Mouse (Mus musculus) embryo, embryonic 11.5 days (tissue): ENCODE results near the gene Ints11.

Source experiments
- DNase-seq: peaks from one replicate; pipeline ENCODE4 v3.0.0-alpha.2; 2012; ENCODE audit warnings: low read depth, low spot score

Gene Ints11

DNA sequence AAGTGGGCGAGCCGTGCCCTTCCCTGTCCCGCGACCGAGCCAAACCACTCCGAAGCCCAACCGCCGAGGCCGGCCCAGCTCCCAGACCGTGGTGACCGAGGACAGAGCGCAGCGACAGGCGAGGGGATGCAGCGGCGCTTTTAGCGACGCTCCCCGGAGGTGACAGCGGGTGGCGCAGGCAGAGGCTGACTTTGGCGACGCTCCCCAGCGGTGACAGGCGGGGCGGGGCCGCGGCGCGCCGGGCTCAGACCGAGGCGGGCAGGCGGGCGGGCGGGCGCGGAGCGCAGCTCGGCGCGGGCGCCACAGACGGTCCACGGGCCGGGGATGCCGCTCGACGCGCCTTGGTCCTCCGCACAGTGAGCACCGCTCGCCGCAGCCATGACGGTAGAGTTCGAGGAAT lies 22.7 kb downstream of the Ints11 start:
- peak; percentile 74 for DNase-seq

DNA sequence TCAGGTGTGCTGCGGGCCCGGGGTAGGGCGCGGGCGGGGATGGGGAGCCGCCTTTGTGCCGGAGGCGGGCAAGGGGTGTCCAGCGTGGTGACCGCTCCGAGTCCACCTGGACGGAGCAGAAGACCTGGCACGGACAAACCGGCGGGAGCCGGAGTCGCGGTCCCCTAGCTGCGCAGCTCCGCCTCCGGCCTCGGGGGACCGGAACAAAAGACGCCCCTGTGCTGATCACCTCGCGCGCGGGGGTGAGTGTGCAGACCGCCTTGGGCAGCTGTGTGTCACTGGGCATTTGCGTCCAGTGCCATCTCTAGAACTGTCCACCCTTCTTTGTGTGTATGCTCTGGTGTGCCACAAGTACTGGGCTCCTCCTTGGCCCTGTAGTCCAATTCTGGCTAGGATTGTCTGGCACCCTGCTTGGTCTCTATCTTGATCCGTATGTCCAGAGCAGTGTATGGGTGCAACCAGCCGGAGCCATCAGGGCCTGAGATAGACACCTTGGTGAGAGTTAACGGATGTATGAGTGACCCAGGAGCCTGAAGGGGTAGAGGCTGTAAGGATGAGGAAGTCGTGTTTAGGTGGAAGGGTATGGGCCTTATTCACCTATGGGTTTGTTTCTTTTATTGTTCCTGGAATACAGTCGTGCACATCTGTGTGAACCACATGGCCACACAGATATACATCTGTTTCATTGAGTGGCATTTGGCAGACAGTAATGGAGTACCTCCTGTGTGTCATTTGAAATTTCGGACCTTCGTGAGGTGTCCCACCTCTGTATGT lies 23.3 kb downstream of the Ints11 start:
- no peak for DNase-seq

DNA sequence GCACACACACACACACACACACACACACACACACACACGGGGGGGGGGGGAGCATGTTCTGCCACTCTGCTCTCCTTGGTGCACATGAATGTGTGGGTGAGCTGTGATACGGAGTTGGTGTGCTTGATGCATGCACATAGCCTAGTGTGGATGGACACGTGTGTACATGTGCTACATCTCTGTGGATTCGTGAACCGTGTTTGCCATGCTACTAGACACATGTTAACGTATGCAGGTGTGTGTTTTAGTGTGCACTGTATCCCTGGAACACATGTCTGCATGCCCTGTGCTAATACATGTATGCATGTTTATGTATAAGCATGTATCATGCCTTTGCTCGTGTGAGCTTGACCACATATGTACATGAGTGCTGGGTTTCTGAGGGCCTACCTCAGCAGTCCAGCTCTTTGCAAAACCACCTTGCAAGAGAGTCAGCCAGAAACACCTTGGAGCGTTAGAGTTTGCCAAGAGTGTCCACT lies 23.9 kb downstream of the Ints11 start:
- no peak for DNase-seq

DNA sequence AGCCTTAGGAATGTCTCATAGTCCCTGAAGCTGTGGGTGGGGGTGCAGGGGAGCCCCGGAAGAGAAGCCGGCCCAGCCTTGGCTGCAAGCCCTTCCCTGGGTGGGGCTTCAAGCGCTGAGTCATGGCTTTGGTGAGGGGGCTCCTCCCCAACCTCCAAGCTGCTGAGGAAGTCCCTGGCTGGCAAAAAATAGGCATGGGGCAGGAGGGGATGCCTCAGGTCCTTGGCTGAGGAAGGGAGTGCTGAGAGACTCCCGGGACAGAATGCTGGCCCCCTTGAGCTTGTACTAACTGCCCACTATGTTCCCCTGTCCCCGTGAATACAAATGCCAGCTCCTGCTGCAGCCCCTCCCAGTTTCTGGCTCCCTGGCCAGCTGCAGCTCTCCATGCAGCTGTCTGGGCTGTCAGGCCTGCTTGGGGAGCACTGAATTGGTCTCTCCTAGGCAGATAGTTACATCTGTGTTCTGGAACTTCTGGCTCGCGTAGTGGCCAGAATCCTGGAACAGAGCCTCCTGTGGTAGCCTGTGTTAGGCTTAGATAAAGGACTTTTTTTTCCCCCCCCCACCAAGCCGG lies 25.1 kb downstream of the Ints11 start:
- no peak for DNase-seq

DNA sequence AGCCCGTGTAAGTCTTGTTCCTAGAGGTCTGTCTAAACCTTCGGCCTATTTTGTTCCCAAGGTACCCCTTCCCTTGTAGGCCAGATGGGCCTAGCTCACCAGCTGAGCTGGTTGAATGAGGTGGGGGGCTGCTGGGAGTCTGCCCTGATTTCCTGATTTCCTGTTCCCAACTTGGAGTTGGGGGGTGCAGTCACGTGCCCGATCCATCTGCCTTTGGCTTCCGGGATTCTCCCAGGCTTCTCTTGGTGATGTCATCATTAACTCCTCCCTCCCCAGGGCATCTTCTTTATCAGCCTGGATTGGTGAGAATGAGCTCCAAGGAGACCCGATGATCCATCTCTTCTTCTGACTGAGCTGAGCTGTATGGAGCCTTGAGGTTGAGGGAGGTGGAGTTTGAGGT lies 25.9 kb downstream of the Ints11 start:
- no peak for DNase-seq

DNA sequence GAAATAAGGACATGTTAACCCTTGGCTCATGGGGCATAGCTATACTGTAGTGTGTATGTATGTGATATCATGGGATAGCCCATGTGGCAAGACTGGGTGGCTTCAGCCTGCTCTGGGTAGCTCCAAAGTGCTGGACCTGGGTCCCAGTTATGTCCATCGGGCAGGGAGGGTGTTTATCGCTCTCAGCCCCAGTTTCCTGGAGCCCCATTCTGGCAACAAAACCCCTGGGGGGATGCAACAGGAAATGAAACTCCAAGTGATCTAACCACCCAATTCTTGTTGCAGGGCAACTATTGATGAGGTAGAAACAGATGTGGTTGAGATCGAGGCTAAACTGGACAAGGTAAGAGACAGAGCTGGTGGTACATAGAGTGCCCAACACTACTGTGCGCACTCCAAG lies 26.5 kb downstream of the Ints11 start:
- no peak for DNase-seq

DNA sequence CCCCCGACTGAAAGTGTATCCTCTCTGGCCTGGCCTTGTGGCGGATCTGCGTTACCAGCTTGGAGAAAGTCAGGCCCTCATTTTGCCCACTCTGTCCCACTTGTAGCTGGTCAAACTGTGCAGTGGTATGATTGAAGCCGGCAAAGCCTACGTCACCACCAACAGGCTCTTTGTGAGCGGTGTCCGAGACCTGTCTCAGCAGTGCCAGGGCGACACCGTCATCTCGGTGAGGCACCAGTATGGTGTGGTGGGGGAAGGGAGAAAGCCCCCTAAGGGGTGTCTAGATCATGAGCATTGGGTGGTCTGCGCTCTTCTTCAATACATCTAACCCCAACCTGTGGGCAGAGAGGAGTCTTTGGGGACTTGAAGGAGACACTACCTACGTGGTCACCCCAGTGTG lies 27.1 kb downstream of the Ints11 start:
- no peak for DNase-seq

DNA sequence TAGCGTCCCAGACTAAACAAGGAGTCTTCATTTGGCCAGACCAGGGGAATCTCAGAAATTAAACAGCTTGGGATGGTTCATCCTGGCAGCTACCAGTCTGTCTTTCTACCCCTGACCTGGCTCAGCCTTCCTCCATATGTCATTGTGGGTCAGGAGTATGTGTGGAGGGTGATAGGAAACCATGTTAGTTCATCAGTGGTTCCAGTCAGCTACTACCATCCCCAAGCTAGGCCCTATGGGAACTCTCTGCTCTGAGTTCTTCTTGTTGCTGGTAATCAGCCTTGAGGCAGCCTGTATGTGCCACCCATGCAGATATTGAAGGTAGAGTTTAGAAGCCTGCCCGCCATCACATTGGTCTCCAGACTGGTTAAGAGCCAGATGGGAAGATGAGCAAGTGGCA lies 29.0 kb downstream of the Ints11 start:
- no peak for DNase-seq

DNA sequence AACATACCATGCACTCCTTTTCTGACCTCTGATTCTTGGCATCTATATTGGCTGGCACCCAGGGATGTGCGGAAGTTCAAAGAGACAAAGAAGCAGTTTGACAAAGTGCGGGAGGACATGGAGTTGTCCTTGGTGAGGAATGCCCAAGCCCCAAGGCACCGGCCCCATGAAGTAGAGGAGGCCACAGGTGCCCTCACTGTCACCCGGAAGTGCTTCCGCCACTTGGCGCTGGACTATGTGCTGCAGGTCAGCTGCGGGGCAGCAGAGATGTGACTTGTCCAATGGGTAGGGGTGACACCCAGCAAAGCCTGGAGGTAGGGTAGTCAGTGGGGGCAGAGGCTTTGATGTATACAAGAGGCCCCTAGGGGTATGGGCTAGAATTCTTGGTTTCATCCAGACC lies 30.0 kb downstream of the Ints11 start:
- no peak for DNase-seq

DNA sequence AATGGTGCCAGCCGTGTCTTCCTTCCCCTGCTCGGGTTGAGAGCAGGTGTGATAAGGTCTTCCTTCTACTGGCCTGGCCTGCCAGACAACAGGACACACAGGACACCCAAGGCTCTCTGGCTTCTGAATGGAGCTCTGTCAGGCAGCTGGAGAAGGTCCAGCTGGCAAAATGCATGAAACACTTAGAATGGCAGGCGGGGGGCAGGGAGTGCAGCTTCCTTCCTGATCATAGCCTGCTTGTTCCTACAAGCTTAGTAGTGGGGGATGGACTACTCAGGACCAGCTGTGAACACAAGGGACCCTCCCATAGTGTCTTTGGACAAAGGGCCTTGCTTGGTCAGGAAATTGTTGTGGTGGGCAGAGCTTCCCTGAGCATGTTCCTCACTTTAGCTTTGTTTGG lies 31.9 kb downstream of the Ints11 start:
- DNase-seq = no peak

DNA sequence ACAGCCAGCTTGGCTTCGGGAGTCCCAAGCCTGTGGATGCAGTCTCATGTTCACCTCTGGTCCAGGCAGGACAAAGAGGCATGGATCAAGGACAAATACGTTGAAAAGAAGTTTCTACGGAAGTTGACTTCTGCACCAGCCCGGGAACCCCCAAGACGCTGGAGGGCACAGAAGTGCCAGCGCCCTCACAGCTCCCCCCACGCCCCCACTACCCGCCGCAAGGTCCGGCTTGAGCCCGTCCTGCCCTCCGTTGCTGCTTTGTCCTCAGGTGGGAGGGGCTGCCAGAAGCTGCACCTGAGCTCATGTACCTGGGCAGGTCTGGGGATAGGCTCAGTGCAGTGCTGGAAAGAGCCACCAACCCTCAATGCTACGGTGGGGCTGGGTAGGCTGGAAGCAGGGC lies 33.9 kb downstream of the Ints11 start:
- DNase-seq = no peak

DNA sequence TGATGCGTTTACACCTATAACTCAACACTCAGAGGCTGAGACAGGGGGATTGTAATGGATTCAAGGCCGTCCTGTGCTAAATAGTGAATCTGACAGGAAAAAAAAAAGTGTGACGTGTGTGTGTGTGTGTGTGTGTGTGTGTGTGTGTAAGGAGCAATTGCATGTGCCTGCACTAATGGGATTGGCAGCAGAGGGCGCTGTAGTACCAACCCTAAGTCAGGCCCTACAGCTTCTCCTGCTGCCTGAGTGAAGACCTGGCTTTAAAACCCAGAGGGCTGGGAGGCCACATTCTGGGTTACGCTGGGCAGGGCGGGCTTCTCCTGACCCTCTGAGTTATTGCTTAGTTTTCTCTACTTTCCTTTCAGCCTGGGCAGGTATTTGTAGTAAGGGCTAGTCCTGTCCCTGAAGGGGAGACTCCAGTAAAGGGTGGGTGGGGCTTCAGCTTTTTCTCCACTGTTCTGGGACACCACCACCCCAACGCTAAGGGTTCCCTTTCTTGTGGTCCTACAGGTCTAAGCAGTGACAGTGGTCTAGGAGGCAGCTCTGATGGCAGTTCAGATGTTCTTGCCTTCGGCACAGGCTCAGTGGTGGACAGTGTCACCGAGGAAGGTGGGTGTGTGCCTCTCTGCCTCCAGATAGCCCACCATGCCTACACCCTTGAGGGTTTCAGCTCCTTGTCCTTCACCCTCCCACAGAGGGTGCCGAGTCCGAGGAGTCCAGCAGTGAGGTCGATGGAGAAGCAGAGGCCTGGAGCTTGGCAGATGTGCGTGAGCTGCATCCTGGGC lies 35.2 kb downstream of the Ints11 start:
- DNase-seq = no peak

DNA sequence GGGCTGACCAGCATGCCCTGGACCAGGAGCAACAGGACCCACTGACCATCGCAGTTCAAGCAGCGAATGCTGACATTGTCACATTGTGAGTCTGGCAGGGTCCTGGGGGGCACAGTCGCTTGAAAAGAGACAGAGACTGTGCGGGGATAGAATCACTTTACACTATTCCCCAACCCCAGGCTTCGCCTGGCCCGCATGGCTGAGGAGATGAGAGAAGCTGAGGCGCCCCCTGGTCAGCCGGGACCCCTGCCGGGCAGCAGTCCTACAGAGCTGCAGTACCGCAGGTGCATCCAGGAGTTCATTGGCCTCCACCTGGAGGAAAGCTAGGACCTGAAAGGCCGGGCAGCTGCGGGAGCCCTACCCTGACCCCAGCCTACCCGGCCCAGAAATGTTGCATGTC lies 36.3 kb downstream of the Ints11 start:
- DNase-seq = no peak

DNA sequence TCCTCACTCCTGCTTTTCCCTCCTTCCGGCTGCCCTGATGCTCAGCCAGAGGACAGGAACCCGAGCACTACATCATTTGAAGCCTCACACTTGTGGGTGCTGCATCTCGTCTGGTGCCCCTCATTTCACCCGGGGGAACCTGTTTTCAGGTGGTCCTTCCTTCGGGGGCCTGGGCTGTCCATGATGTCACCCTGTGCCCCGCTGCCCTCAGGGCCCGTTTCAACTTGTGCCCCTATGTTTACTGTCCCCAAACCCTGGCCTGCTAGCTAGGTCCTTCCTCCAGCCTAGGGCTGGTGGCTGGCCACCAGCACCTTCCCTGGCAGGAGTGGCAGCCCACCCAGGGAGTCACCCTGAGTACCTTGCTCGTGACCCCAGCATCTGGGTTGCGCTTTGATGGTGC lies 36.8 kb downstream of the Ints11 start:
- no peak for DNase-seq

DNA sequence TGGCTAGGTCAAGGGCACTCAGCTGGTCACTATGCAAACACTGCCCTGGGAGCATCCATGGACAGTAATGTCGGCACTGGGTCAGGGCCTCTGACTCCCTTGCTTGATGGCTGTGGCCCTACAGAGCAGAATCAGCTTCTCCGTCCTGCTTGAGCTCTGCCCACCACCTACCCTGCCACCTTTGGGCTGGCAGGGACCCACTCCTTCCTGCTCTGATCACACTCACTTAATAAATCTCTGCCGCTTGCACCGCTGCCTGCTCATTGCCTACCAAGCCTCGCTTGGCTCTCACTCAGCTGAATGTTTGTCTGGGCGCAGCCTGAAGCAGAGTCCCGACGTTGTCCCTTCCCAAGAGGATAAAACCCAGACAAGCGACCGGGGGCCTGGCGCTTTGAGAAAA lies 37.7 kb downstream of the Ints11 start:
- DNase-seq = no peak

DNA sequence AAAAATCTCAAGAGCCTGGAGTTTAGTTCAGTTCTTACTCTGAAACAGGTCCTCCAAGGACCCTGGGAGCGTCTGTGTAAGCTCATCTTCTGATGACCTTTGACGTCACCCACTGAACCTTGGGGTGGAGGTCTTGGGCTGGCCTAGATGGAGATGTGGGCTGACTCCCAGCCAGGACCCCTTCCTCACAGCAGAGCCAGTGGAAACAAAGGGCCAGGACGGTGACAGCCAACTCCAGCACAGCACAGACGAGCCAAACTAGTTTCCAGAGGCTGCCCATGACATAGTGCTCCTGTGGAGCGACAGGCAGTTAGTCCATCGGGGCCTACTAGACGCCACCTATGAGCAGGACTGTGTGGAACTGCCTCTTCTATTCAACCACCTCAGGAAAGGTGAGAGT lies 38.9 kb downstream of the Ints11 start:
- no peak for DNase-seq

DNA sequence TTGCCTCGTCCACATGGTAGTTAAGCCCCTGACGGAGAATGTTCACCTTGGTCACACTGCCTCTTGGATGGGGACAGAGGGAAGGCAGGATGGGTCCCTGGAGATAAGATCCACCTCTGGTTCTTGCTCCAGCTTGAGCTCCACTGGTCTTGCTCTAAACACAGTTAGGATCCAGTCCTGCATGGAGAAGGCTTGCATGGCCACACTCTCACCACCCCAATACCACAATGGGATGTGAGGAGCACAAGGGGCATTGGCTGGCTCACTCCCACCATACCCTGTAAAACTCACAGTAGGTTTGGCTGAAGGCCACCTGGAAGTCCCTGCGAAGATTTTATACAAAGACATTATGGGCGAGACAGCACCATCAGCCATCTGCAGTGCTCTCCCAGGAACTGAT lies 39.4 kb downstream of the Ints11 start:
- no peak for DNase-seq

DNA sequence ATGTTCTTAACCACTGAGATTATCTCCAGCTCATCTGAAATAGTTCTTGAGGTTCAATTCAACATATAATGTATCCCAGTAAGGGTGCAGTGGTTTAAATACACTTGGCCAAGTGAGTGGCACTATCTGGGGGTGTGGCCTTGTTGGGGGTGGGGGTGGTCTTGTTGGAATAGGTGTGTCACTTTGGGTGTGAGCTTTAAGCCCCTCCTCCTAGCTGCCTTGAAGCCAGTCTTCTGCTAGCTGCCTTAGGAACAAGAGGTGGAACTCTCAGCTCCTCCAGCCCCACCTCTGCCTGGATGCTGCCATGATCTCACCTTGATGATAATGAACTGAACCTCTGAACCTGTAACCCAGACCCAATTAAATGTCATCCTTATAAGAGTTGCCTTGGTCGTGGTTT lies 62.7 kb downstream of the Ints11 start:
- no peak for DNase-seq
